Mouse (Mus musculus): Measurements from ENCODE around the gene Zic5. TPM values are rescaled to one million over a fixed set of nuclear protein-coding genes. Genes with fewer than 3 reads are reported as not detected.
"Not testable (repeated sequence)": the region's sequence is repeated elsewhere in the genome, so short reads cannot be mapped to it uniquely, and the experiment has no call there.

The Zic5 gene
- total RNA-seq, 2 experiments from 2014 or later, result not detected

DNA sequence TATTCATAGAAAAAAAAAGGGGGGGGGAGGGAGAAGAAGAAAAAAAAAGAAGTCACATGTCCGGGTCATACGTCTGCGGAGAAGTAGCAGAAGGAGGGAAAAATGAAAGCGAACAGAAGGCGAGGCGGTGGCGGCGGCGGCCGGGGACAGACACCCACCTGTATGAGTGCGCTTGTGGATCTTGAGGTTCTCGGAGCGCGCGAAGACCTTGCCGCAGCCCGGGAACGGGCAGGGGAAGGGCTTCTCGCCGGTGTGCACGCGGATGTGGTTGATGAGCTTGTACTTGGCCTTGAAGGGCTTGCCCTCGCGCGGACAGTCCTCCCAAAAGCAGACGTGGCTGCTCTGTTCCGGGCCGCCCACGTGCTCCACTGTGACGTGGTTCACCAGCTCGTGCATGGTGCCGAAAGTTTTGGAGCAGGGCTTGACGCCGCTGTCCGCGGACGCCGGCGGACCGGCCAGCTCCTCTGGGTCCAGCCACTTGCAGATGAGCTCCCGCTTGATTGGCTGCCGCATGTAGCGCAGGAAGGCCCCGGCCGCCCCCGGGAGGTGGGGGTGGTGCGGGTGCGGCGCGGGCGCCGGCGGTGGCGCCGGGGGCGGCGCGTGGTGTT is 1.6 kb downstream of the Zic5 start:
- peak; percentile 31 for DNase-seq

DNA sequence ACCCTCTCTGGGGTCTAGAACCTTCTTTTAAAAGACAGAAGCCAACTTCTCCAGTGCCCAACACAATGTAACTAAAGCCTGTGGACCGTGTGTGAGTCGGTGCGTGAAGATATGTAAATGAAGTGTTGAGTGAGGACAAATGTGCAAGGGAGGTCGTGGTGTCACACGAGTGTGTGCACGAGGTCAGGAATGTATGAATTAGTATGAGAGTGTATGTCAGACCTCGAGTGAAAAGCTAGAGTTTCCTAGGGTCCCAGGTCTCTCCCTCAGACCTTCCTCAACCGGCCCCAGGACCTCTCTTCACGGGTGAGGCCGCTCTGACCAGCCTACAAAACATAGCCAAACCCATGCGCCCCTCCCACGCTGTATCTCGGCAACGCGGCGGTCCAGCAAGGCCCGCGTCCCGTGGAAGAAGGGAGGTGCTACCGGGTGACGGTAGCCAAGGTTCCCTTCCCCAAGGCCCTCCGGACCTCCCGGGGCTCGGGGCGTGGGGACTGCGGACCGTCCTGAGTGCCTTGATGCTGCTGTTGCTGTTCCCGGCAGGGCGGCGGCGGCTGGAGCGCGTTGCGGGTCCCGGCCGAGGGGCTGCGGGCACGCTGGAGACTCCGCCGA is 2.3 kb downstream of the Zic5 start:
- no peak for DNase-seq

DNA sequence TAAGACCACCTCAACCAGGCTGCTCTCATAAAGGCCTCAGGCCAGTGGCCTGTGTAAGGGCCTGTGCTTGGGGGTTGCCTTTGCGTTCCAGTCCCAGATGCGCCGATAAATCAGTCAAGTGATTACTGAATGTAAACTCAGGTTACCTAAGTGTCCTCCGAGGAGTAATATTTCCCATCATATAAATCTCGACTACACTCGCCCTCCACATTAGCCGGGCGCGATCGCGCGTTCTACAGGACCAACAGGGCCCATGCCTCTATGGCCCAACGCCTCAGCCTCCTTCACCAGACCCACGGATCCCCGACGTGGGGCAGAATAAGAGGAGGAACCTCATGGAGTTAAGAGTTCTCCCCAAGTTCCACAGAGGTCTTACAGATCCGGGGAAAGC is 2.8 kb downstream of the Zic5 start:
- DNase-seq, result no peak

DNA sequence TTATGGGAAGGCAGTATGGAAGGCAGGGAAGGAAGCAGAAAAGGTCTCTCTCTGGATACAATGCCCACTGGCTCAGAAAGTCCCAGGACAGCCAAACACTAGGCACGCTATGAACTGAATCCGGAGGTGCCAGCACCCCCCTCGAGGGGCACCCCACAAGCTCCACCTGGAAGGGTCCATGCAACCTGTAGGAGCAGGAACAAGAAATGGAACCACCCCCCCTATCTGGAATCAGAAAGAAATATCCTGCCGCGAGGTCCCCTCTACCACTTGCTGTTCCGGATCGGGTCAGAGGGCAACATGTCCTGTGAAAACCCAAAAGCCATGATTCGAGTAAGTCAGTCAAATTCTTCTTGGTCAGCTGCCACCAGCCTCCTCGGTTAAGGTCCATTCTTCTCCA is 3.5 kb downstream of the Zic5 start:
- DNase-seq, result no peak

DNA sequence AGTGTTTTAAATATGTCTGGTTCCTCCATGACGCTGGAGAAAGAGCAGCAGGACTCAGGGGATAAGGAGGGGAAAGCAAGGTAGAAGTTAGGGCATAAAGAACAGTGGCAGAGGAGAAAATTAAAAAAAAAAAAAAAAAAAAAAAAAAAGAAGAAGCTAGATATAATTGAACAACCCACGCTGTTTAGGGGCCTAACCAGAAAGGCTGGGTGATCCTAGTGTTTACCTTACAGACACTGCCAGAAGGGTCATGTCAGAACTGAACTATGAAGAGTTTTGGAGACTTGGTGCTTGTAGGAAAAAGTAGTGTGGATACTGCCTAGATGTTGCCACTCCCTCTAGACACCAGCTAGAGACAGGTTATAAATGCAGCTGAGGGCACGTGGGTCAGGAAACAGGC is 4.0 kb downstream of the Zic5 start:
- DNase-seq, result no peak

DNA sequence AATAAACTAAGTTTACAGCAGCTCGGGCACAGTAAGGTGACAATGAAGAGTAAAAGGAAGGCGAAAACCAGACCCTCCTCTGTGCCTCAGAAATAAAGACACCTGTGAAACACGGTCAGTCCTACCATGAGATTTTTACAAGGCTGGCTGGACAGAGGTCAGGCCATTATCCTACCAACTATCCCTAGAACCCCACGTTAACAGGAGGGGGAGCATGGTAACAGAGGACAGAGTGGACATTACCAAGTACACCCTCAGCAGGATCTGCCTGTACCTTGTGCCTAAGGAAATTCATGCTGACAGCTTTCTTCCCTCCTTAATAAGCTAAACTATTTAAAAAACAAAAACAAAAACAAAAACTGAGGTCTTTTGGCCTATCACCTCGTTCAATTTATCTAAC is 5.3 kb downstream of the Zic5 start:
- no peak for DNase-seq

DNA sequence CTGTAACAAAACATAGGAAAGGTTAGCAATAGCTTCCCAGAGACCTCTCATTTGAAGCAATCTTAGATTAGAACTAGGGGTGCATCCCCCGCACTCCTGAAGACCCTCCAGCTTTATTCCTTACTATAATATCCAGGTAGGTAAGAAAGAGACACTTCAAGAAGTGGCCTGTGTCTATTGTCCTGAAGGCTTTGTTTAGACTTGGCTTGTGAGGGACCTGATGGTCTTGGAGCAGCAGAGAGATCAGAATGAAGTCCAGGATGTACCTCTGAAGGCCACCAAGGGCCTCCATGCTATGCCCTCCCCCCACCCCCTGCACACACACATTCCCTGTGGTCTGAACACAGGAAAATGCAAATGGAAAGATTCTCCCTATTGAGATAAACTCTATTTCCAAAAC is 5.7 kb downstream of the Zic5 start:
- no peak for DNase-seq

DNA sequence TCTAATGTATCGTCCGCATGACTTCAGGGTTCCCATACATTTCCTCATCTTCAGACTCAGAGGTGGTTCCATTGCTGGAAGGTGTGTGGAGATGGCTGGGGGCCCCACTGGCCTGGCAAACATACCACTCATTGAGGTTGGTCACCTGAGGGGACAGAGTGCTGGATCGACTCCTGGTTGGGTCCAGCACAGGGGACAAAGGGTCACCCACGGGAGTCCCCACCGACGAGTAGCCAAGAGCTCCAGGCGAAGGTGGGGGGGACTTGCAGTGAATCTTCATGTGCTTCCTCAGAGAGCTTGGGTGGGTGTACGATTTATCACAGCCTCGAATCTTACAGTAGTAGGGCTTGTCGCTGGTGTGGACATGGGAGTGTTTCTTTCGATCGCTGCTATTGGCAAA is 6.1 kb downstream of the Zic5 start:
- not testable (repeated sequence) for DNase-seq

DNA sequence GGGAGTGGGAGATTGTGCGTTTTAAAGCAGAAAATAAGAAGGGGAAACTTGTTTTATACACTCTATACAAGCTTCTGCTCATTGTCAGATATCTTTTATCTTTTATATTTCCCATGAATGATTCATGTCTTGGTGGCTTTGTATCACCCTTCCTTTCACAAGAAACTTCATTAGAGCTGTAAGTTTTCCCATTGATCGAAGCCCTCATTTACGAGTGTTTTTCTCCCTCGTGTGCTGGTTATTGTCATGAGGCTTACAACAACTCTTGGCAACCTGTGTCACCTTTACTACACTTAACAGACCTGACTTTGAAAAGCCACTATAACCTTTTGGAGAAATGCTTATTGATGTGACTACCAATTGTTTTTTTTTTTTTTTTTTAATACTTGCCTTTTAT is 9.9 kb downstream of the Zic5 start:
- no peak for DNase-seq

DNA sequence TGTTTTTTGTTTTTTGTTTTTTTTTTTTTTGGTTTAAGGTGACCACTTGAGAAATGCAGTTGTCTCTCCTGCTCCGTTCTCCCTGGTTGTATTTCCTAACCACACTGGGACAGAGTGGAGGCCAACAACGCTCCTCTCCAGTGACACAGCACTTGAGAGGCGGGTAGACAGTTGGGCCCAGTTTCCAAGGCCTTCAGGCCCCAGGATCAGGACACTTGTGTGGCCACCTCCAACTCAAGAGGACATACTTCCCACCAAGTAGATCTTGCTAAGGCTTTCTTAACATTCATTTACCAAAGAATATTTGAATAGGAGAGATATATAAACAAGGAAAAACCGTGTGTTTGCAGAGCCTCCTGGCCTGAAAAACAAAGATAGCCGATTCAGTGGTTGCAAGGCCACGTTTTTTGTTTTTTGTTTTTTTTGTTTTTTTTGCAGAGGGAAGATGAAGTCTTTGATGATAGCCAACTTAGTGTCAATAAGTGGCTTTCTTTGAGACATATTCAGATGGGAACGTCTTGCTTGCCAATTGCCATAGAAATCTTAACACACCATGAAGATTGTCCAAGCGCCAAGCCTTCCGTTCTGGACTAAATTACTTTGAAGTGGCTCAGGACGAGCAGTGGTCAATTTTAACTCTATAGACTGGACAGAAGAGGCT is 10.4 kb downstream of the Zic5 start:
- DNase-seq, result no peak

DNA sequence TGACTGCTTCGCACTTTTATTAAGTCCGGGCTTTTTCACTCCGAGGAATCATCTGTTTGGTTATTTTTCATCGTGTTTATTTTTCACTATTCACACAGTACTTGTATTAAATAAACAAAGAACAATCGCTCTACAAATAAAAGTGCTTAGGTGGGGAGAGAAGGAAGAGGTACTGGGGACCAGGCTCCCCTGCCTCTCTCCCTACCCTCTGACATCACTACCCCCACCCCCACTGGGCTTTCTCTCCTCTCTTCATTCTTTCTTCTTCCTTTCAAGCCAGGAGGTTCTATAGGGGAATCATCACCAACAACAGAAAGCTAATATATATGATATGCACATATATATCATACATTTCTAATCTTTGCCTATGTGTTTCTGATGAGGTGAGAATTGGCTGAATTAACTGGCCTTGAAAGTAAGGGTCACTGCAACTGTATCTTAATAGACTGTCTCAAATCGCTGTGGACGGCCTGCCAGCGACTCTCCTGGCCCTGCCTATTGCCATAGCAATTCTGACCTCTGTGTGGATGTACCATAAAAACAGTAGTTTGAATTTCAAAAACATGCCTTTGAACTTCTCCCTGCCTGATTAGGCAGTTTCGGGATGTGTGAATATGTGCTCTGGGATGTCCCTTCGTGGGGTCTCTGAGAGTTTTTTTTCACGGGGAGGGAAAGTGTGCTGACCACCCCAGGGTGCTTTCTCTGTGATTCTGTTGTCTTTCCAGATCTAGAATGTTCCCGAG is 11.3 kb downstream of the Zic5 start:
- no peak for DNase-seq

DNA sequence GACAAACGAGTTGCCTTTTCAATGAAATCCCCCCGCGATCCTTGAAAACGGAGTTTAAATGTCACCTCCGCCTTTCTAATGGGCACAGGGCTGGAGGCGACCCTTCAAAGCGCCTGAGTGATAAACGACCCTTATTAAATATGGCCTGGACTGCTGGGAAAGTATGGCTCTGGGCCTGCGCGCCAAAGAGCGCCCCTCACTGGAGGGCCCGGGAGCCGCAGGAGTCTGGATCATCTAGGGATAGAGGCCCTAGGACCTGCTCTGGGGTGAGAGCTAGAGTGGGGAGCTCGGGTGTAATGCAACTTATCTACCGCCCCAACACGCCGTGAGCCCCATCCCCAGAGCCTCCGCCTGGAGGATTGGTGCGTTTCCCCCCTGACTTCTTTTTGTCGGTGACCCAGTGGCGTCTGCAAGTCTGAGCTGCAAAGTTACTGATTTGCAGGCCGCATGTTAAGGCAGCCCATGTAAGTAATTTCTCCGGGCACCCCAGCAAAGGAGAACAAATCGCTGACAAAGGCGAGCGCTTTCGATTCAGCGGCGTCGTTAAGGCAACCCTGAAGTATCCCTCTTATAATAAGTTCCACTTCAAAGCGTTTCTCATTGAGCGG is 12.0 kb downstream of the Zic5 start:
- no peak for DNase-seq

DNA sequence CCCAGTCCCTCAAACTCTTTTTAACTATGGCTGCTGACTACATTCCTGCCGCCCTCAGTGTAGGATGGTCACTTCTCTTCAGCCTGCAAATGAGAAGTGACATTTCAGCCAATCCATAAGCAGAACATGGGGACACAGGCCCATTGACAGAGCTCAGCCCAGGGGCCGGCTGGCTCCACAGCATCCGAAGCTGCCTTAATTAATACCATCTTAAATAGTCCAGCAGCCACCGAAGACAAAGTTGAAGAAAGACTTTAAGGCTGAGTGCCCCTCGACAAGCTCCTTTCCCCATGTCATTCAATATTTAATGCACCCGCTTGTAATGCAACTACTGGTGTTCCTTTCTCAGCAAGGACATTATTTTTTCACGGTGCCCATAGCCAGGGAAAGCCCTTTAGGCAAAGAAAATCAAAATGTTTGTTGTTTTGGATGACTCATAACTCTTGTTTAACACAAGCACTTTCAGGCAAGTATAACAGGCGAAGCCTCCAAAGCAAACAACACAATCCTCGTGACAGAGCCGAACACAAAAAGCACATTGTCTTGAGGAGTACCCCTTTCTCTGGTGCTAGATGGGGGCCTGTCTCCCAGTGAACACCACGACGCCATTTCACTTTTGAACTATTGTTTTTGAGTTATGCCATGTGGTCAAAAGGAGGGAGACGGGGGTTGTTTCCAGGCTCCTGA is 12.6 kb downstream of the Zic5 start:
- DNase-seq, result no peak

DNA sequence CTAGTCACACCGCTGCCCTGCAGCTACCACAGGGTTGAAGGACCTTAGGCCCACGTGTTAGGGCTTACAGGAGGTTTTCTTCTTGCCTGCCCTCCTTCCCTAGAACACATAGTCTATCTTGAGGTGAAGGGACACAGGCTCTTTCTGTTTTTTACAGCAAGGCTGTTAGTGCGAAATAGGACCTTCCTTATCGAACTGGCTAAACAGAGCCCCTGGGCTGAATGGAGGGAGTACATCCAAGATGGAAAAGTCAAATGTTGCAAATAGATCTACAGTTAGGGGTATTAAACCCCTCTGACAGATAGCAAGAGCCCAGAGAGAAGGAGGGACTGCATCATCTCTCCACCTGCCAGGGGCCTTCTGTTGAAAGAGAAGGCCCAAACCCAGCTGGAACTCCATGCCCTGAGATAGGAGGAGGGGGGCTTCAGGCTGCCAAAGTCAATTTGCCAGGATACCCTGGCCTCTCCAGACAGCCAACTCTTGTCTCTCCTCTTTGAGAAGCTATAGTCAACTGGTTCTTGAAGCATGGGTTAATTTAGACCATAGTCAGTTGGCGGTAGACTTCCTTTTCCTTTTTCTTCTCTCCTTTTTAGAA is 13.8 kb downstream of the Zic5 start:
- no peak for DNase-seq

DNA sequence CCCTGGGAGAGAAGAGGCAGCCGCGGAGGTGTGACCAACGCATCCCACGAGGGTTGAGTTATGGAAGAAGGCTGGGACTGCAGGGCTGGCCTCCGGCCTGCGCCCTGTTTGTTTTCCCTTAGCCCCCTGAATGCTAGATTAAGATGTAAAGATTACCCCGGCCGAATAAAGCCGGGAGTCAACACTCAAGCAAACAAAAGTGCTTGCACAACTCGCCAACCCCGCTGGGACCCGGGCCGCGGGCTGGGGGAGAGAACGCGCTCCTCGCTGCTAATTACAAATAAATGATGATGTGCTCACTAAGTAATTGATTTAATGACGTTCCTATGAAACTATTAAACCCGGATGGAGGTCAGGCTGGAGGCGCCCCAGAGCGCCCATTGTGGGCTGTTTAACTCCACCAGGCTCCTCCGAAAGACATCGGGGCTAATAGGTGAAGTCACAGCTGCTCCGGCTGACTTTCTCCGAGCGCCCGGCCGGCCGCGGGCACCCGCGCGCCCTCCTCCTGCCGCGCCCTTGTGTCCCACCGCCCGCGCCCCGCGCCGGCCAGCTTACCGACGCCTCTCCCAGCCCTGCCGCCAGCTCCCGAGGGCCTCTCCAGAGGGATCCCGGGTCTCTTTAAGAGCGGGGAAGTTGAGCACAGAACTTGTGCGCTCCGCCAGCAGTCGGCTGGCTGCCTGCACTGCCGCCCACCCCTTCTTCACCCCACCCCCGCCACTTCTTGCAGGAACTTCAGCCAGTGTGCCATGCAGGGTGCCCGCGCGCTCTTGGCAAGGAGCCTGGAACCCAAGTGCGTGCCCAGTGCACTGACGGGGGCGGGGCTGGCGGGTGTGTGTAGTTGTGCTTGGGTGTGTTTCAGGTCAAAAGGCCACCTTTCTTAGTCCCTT is 14.7 kb downstream of the Zic5 start, which contains the start of gene Gm5089:
Gene Gm5089, minus strand, starts transcription at position 620 of the 887 bp plus-strand sequence.
- no peak for DNase-seq

DNA sequence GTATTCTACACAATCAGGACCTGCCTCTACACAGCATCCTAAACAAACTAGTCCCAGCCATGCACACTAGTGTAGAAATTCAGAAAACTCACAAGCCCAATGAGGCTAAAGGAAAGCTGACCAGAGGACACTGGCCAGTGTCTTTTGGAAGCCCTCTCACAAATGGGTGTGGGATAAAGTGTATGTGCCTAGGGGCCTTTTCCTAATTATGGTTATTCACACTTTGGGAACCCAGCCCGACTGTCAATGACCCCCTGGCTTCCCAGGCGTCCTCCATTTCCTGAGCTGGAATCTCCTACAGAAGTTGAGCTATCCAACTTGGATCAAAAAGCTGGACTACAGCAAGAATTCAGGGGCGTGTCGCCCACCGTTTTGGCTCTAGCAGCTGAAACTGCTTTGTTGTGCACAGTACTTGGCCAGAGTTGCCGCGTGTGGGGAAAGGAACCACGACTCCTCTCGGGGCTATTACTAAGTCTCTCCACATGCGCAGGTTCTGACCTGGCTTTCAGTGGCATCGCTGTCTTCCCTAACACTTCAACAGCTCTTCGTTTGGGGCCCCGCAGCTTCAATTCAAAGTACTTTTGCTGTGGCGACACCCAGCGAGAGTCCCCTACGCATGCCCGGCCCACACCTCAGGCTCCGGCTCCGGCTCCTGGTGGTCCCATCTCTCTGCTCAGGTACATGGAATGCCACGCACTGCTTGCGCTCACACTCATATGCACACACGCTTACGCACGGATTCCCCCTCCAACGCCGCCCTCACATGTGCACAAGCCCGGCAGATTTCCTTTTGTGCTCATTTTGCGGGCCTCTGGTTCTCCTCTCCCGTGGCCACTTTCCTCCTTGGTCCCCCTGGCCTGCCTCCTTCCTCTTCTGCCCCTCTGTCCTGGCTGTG is 15.6 kb downstream of the Zic5 start:
- no peak for DNase-seq

DNA sequence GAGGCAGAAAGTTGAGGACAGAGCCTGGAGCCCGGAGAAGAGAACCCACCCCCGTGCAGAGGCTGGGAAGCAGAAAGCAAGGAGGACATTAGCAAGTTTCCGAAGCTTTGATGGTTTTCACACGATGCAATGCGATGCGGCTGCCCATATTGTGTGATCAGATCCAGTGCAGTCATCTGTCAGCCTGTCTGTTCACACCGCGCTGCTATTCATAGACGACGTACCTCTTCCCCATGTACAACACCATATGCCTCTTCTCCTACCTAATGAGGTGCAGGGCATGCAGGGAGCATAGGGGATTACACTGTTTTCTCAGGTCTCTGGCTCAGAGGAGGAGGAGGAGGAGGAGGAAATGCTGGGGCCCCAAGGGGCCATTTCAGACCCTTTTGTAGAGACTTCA is 28.6 kb downstream of the Zic5 start:
- DNase-seq, result no peak

DNA sequence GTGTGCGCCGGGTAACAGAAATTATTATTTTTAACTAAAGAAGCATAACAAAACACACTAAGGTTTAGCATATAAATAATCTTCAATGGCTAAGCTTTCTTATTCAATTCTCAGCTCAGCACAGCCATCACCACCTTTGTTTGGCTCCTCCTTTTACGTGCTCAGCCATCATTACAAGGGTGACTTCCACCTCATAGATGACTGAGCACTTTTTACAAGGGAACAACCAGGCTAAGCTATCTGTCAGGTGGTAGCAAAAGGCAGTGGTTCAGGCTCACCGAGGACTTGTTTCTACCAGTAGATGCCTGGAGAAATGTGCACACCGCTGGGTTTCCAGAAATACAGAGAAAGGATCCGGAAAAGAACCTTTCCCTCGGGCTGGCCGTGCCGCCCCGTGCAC is 31.4 kb downstream of the Zic5 start:
- DNase-seq, result no peak

DNA sequence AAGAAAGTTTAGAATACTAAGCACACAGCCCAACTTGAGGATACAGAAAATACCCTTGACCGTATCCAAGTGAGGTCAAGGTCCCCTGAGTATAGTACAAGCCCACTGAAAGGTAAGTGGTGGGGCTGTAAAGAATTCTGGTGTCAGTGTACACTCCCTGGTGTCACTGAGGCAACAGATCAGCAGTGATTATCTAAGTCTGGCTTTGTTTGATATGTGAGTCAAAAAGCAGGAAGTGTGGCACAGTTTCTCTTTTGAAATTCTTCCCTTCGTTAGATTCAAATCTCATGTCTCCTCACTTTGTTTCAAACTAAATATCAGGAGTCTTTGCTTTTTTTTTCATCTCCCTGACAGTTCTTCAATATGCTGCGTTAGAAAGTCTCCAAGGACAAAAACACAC is 32.9 kb downstream of the Zic5 start:
- no peak for DNase-seq

DNA sequence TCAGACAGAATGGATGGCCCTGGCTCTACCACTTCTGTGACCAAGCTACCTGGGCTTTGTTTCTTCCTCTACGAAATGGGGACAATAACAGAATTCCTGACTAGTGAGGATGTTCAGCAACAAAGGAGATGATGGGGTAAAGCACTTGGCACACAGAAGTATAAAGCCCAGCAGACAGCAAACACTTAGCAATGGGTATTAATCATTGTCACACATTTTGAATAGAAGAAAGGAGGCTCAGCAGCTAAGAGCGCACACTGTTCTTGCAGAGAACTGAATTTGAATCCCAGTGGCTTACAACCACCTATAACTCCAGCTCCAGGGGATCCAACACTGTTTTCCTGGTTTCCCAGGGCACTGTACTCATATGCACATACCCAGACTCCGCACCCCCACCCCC is 37.8 kb downstream of the Zic5 start:
- no peak for DNase-seq

All from gastrocnemius, postnatal 25 days (tissue).